Mouse (Mus musculus): ENCODE data around the gene Slc30a5. TPM values are rescaled to one million over a fixed set of nuclear protein-coding genes. Genes with fewer than 3 reads are reported as not detected.

Gene Slc30a5
- polyA plus RNA-seq, 1 experiment = 29.4 TPM

DNA sequence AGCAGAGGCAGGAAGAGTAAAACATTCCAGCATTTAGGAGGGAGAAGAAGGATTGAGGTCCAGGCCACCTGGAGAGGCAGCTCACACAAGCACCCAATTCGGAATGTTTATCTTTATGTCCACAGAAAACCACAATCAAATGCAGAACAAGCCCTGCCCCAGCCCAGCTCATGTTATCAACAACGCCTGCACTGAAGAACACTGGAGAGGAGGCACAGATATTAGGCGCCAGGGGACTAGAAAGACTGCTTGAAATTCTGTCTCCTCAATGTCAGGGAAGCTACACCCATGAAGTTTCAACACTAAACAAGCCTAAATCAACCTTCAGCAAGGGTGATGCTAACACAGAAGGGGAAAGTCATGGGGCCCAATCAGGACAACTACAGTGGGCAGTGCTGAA lies 55.7 kb downstream of the Slc30a5 start:
- 61% methylated on average over 3 of the region's 3 CpGs for WGBS
- Histone ChIP-seq H3K4me3 (replicated peaks; ENCODE audit: extremely low read depth, low read depth, low read length) (no peak overlapping the region), H3K4me1 (ENCODE audit: control insufficient read depth, insufficient read depth, low read length) (peaks cover 2% of the 10 kb centered on the region; the same call in 1 of the 2 replicates)
- TF ChIP-seq POLR2A (IDR thresholded peaks at IDR 0.05; ENCODE audit: borderline replicate concordance, extremely low read depth, low read depth, low read length) (no peak), CTCF (IDR thresholded peaks at IDR 0.05; ENCODE audit: insufficient read depth, low read length) (no peak)
- no peak for DNase-seq

DNA sequence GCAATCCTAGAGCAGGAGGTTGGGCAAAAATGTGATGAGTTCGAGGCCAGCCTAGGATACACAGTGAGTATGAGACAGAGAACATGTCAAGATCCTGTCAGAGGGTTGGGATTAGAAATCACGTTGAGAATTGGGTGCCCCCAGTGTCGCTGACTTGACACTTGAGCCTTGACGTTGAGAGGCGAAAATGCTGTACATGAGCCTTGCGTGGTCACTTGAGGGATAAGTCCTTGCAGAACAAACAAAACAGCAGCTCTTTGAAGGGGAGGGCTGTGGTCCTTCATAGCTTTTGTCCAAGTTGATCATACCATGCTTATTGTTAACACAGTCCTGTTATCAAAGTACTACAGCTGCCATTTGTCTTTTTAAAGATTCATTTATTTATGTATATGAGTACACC lies 56.5 kb downstream of the Slc30a5 start:
- DNase-seq = no peak
- H3K4me3 ChIP-seq (replicated peaks; ENCODE audit: extremely low read depth, low read depth, low read length) = no peak overlapping the region
- TF ChIP-seq CTCF (IDR thresholded peaks at IDR 0.05; ENCODE audit: insufficient read depth, low read length) (no peak), POLR2A (IDR thresholded peaks at IDR 0.05; ENCODE audit: borderline replicate concordance, extremely low read depth, low read depth, low read length) (no peak)
- 55% methylated on average over 6 of the region's 6 CpGs for WGBS
- peaks cover 2% of the 10 kb centered on the region; the same call in 1 of the 2 replicates for H3K4me1 ChIP-seq (ENCODE audit: control insufficient read depth, insufficient read depth, low read length)

DNA sequence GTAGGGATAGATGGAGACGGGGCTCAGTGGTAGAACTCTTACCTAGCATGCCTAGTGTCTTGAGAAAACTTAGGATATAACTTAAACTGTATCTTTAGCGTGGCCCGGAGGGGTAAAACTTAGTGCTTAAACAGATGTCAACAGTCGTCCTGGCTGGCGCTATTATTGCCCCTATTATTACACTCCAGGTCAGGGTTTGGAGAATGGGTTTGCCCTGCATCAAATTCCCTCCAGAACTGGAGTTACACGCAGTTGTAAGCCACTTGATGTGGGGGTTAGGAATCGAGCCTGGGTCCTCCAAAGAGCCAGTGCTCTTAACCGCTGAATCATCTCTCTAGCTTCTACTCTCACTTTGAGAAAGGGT lies 57.2 kb downstream of the Slc30a5 start:
- TF ChIP-seq CTCF (IDR thresholded peaks at IDR 0.05; ENCODE audit: insufficient read depth, low read length) (no peak), POLR2A (IDR thresholded peaks at IDR 0.05; ENCODE audit: borderline replicate concordance, extremely low read depth, low read depth, low read length) (no peak)
- WGBS = 8% methylated on average over 8 of the region's 8 CpGs
- Histone ChIP-seq H3K4me3 (replicated peaks; ENCODE audit: extremely low read depth, low read depth, low read length) (peak overlapping the region; percentile 67), H3K4me1 (ENCODE audit: control insufficient read depth, insufficient read depth, low read length) (peaks cover 2% of the 10 kb centered on the region; the same call in 1 of the 2 replicates)
- no peak for DNase-seq

DNA sequence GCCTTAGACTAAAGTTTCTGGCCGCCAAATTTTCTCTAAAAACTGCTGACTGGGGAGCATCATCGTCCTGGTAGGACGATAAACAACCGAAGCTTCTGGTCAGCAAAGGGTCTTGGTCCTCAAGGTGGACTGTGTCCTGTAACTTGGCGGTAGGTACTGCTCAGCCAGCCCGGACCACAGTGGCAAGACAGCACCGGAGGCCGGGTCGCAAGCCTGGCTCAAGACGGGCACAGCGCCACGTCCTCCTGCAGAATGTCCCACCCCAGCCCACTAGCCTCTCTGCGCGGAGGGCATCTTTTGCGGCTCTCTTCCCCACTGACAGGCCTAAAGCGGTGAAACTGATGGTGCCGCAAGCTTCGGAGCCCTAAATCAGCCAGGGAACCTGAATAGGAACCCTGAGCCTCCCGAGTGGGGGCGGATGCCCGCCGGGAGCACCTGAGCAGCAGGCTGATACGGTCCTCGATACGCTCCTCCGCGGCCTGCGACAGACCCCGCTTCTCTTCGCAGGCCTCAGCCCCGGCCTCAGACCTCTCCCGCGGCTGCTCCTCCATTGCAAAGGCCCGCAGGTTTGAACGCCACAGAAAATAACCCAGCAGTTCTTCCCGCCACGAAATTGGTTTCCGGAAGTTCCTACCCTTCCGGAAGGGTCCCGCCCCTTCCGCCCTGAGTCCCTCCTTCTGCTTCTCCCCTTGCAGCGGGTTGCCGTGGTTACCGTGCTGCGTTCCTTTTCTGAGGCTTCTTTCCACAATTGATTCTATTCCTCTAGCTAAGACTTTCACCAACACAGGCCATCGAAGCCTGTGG lies 57.8 kb downstream of the Slc30a5 start, which contains the start of gene Cenph:
Cenph (minus strand) TSS at position 648 of the 804 bp plus-strand sequence.
- WGBS = under 1% methylated on average over 46 of the region's 46 CpGs
- TF ChIP-seq POLR2A (IDR thresholded peaks at IDR 0.05; ENCODE audit: borderline replicate concordance, extremely low read depth, low read depth, low read length) = peak; percentile 30; the same call in 1 of the 2 replicates
- TF ChIP-seq CTCF (IDR thresholded peaks at IDR 0.05; ENCODE audit: insufficient read depth, low read length) = no peak
- H3K4me3 ChIP-seq (replicated peaks; ENCODE audit: extremely low read depth, low read depth, low read length) = peak within 1 kb of the TSS; percentile 67
- peak; percentile 80 for DNase-seq
- H3K4me1 ChIP-seq (ENCODE audit: control insufficient read depth, insufficient read depth, low read length) = peaks cover 2% of the 10 kb centered on the region; the same call in 1 of the 2 replicates

DNA sequence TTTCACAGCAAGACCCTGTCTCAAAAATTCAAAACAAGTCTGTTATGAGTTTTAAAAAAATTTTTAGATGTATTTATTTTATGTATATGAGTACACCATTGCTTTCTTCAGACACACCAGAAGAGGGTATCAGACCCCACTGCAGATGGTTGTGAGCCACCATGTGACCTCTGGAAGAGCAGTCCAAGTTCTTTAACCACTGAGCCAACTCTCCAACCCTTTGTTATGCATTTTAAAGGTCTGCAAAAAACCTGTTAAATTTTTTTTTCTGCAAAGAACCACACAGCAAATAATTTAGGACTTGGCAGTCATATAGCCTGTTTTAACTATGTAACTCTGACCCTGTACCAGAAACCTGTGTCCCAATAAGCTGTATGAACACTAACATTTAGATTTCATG lies 58.5 kb downstream of the Slc30a5 start:
- Histone ChIP-seq H3K4me1 (ENCODE audit: control insufficient read depth, insufficient read depth, low read length) (peaks cover 2% of the 10 kb centered on the region; the same call in 1 of the 2 replicates), H3K4me3 (replicated peaks; ENCODE audit: extremely low read depth, low read depth, low read length) (no peak overlapping the region)
- DNase-seq = no peak
- TF ChIP-seq POLR2A (IDR thresholded peaks at IDR 0.05; ENCODE audit: borderline replicate concordance, extremely low read depth, low read depth, low read length) = no peak
- TF ChIP-seq CTCF (IDR thresholded peaks at IDR 0.05; ENCODE audit: insufficient read depth, low read length) = no peak

DNA sequence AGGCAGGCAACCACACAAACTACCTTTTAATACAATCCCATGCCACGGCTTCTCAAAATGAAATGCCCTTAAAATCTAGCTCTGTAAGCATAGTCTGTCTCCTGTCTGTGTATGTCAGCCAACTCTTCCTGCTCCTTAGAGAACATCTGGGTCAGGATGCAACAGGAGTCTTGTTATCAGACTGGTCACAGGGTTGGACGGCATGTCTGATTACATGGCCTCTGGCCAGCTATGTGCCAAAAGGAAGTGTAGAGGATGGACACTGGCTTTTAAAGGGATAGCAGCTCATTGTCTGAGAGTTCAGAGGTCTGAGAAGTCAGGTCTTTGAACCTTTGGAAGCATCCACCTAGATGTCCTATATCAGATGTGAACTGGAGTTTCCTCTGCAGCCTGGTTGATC lies 77.9 kb downstream of the Slc30a5 start:
- WGBS = 47% methylated on average over 2 of the region's 2 CpGs
- DNase-seq = peak; percentile 8
- TF ChIP-seq CTCF (IDR thresholded peaks at IDR 0.05; ENCODE audit: insufficient read depth, low read length) = no peak
- no peak for TF ChIP-seq POLR2A (IDR thresholded peaks at IDR 0.05; ENCODE audit: borderline replicate concordance, extremely low read depth, low read depth, low read length)

DNA sequence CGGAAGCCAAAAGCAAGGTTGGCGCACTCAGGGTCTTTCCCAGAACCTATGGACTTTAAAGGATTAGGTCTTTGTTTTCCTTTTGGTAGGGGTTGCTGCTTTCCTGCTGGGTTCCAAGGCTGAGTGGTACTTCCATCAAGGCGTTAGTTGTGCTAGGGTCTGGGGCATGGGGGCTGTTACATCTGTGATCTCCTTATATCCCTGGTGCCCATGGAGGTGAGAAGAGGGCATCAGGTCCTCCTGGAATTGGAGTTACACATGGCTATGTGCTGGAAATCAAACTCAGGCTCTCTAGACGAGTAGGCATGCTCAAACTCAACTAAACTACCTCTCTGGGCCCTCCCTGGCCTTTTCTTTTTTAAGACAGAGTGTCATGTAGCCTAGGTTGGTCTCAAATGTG lies 79.0 kb downstream of the Slc30a5 start:
- Histone ChIP-seq H3K4me1 (ENCODE audit: control insufficient read depth, insufficient read depth, low read length) (no peaks in the 10 kb centered on the region), H3K4me3 (replicated peaks; ENCODE audit: extremely low read depth, low read depth, low read length) (no peak overlapping the region)
- DNase-seq = no peak
- WGBS = 72% methylated on average over 4 of the region's 4 CpGs
- no peak for TF ChIP-seq POLR2A (IDR thresholded peaks at IDR 0.05; ENCODE audit: borderline replicate concordance, extremely low read depth, low read depth, low read length)
- no peak for TF ChIP-seq CTCF (IDR thresholded peaks at IDR 0.05; ENCODE audit: insufficient read depth, low read length)

More for the DNA sequence above, 77.9 kb downstream of the Slc30a5 start:
- Histone ChIP-seq H3K4me1 (ENCODE audit: control insufficient read depth, insufficient read depth, low read length) (no peaks in the 10 kb centered on the region), H3K4me3 (replicated peaks; ENCODE audit: extremely low read depth, low read depth, low read length) (no peak overlapping the region)

DNA sequence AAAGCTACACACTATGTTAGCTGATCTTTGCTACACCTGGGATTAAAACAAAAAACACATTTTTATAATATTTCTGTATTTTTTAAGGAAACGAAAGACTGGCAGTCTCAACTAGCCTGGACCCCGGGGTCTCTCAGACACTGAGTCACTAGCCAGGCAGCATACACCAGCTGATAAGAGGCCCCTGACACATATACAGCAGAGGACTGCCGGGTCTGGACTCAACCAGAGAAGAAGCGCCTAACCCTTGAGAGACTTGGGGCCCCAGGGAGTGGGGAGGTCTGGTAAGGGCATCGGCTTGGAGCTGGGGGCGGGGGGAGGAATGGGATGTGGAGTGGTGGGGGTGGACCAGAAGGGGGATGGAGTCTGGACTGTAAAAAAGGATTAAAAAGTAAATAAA lies 80.2 kb downstream of the Slc30a5 start:
- 84% methylated on average over 6 of the region's 6 CpGs for WGBS
- TF ChIP-seq POLR2A (IDR thresholded peaks at IDR 0.05; ENCODE audit: borderline replicate concordance, extremely low read depth, low read depth, low read length) = no peak
- TF ChIP-seq CTCF (IDR thresholded peaks at IDR 0.05; ENCODE audit: insufficient read depth, low read length) = no peak

More for the DNA sequence above, 80.2 kb downstream of the Slc30a5 start:
- no peaks in the 10 kb centered on the region for H3K4me1 ChIP-seq (ENCODE audit: control insufficient read depth, insufficient read depth, low read length)
- DNase-seq = no peak
- no peak overlapping the region for H3K4me3 ChIP-seq (replicated peaks; ENCODE audit: extremely low read depth, low read depth, low read length)

Other genes with a start within 250 kb of the Slc30a5 start
- 8.2 and 11.4 TPM in 2 replicates for gene Marveld2, start 216.5 kb downstream of the Slc30a5 start, polyA plus RNA-seq (2012; rRNA removed)
- 16.5 and 28.0 TPM in 2 replicates for gene Ak6, start 182.4 kb downstream of the Slc30a5 start, polyA plus RNA-seq (2012; rRNA removed)
- 3.2 and 4.4 TPM in 2 replicates for gene Rad17, start 182.4 kb downstream of the Slc30a5 start, polyA plus RNA-seq (2012; rRNA removed)
- gene Taf9, start 181.8 kb downstream of the Slc30a5 start, polyA plus RNA-seq (2012; rRNA removed) = 1.3 and 3.3 TPM in 2 replicates
- gene Ccdc125, start 163.7 kb downstream of the Slc30a5 start, polyA plus RNA-seq (2012; rRNA removed) = 2.0 and 2.5 TPM in 2 replicates
- 8.9 and 12.8 TPM in 2 replicates for gene Cdk7, start 102.5 kb downstream of the Slc30a5 start, polyA plus RNA-seq (2012; rRNA removed)
- 27.0 and 29.2 TPM in 2 replicates for gene Mrps36, start 88.8 kb downstream of the Slc30a5 start, polyA plus RNA-seq (2012; rRNA removed)
- 0.18 and 0.25 TPM in 2 replicates for gene Cenph, start 57.5 kb downstream of the Slc30a5 start, polyA plus RNA-seq (2012; rRNA removed)
- gene Ccnb1, start 46.9 kb downstream of the Slc30a5 start, polyA plus RNA-seq (2012; rRNA removed) = 0.85 and 3.2 TPM in 2 replicates

Data from lung, adult 2 months (tissue).